Mouse (Mus musculus) T-helper 2 cell (primary cell): ENCODE measurements around the gene Ldah.

Experiments used
- in situ Hi-C: fragments of 300-600 bp; cut with MboI, MseI; formaldehyde crosslinking; loops from one replicate; pipeline ENCODE4 v1.15.1; 2025; ENCODE audit warnings: high pct_unique_total_duplicates

The Ldah gene

GRCm38 (mm10) chr12:8281225-8282017, 73.5 kb downstream of the Ldah start:
- in situ Hi-C loops, result no loop called here

- in situ Hi-C loops, result no loop called here
These were observed 80.1 kb downstream of the Ldah start for GRCm38 (mm10) chr12:8287970-8288369.

DNA sequence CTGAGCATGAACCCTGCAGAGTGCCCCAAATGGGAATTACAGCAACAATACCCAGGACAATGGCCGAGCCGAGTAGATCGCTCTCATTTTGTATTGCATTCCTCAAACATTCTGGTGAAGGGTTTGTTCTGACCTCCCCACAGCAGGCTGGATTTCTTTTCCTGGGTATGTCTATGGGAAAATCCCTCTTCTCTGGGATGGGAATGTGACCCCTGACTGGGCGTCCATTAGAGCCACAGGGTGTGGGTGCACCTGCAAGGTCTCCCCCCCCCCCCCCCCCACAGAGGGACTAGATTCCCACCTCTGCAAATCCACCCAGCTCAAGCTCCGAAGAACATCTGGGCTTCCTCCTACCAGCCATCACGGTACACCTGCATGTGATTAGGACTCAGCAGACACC, 81.2 kb downstream of the Ldah start:
- in situ Hi-C loops, result no loop called here

- in situ Hi-C loops, result no loop called here
These were observed 81.6 kb downstream of the Ldah start for GRCm38 (mm10) chr12:8289499-8289898.

GRCm38 (mm10) chr12:8291157-8291853, 83.4 kb downstream of the Ldah start:
- in situ Hi-C loops, result loop anchor here (5.0 kb wide), 1 partner anchor 84 kb away; the partner anchor contains the start of gene Ldah

- in situ Hi-C loops, result no loop called here
These were observed 87.5 kb downstream of the Ldah start for GRCm38 (mm10) chr12:8295307-8295913.

GRCm38 (mm10) chr12:8296154-8296553, 88.2 kb downstream of the Ldah start:
- in situ Hi-C loops, result no loop called here

DNA sequence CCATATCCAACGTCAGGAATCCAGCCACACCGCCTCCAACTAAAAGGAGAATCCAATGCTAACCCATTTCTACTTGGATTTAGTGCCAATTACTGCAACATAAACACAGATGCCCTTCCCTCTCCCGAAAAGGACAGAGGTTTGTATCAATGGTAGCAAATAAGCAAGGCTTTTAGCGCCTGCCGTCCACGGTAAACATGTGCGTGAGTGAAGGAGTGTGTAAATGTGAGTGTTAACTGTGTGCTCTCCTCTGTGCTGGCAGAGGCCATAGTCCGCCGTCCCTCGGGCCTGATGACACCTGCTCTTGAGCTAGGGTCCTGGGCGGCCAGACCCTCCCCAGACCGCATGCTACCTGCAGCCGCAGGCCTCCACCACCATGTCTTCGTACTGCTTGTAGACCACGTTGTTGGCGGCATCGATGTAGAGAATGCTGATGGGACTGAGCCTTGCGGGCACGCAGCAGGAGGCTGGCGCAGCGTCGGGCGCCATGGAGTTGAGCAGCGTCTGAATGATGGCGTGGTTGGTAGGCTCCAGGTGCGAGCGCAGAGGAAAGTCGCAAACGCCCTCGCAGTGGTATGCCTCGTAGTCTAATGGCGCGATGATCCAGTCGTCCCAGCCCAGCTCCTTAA, 89.8 kb downstream of the Ldah start:
- in situ Hi-C loops, result no loop called here

GRCm38 (mm10) chr12:8298361-8299142, 90.6 kb downstream of the Ldah start:
- in situ Hi-C loops, result no loop called here

GRCm38 (mm10) chr12:8299143-8300110, 91.5 kb downstream of the Ldah start:
- in situ Hi-C loops, result loop anchor here (5.0 kb wide), 1 partner anchor 242 kb away; no protein-coding TSS in a partner anchor

- in situ Hi-C loops, result loop anchor here (5.0 kb wide), 1 partner anchor 243 kb away; no protein-coding TSS in a partner anchor
These were observed 92.2 kb downstream of the Ldah start for GRCm38 (mm10) chr12:8300111-8300480.

DNA sequence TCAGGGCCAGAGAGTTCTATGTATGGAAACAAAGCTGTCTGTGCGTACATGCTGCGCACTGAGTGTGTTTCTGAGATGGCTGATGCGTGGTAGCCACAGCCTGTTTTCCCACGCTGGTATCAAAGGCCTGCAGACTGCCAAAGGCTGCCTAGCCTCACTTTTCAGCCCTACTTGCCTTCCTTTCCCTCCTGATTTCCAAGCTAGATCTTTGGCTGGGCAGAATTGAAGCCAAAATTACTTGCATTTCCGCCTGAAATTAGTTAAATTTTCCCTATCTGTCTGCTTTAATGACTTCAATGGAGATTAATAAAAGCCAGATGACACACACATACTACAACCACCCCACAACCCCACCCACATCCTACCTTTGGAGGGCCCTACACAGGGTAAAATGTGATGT, 92.6 kb downstream of the Ldah start:
- in situ Hi-C loops, result loop anchor here (5.0 kb wide), 1 partner anchor 243 kb away; no protein-coding TSS in a partner anchor

GRCm38 (mm10) chr12:8301011-8301814, 93.3 kb downstream of the Ldah start:
- in situ Hi-C loops, result loop anchor here (5.0 kb wide), 1 partner anchor 244 kb away; no protein-coding TSS in a partner anchor

DNA sequence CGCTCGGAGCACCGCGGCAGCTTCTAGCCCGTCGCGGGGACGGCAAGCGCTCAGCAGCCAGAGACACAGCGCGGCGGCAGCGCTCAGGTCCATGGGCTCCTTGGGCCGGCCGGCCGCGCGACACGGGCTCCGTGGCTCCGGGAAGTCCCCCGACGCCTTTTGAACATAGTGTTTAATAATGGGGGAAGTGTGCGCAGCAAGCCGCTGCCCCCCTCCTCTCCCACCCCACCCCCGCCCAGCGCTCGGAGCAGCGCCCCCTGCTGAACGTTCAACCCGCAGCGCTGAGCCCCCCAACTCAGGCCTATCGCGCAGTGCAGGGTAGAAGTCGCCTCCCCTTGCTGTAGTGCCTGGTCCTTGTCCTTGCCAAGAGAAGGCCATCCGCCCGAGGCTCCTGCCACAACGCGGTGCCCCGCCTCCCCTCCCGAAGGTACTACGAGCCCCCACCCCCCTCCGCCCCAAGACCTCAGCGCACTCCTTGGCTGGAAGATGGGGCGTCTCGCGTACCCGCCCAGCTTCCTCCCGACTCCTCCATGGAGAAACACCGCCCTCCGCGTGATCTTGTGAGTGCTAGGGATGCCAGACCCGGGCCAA, 94.0 kb downstream of the Ldah start, which contains the start of gene Gdf7:
Gene Gdf7 (minus strand): TSS at position 114 of the 591 bp plus-strand sequence.
- in situ Hi-C loops, result loop anchor here (5.0 kb wide), 1 partner anchor 245 kb away; no protein-coding TSS in a partner anchor

DNA sequence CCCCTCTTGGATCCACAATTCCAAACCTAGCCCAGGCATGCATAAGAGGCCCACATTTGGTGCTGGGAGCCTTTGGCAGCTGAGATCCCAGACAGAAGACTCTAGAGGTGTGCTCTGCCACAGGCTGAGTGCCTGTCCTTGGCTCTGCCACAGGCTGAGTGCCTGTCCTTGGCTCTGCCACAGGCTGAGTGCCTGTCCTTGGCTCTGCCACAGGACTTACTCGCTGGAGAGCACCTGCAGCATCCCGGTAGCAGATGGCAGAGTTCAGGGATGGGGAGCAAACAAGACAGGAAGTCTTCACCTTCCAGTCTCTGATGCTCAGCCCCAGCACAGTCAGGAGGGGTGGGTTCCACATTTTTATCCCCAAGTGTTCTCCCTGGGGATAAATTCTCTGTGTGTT, 97.4 kb downstream of the Ldah start:
- in situ Hi-C loops, result no loop called here

DNA sequence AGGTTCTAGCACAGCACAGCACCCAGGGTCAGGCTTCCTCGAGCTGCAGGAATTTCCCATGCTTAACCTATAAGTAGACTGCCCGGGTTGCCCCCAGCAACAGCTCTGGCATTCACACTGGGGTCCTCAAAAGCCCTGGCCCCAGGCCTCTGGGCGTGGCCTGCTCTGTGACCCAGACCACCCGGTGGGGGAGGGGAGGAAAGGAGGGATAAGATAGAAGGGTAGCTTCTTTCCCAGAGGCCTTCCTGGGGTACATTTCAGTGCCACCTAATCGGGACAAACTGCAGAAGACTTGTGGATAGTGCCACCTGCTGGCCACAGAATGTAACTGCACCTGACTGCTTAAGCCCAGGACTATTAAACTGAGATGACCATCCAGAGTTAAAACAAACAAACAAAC, 98.5 kb downstream of the Ldah start:
- in situ Hi-C loops, result no loop called here

DNA sequence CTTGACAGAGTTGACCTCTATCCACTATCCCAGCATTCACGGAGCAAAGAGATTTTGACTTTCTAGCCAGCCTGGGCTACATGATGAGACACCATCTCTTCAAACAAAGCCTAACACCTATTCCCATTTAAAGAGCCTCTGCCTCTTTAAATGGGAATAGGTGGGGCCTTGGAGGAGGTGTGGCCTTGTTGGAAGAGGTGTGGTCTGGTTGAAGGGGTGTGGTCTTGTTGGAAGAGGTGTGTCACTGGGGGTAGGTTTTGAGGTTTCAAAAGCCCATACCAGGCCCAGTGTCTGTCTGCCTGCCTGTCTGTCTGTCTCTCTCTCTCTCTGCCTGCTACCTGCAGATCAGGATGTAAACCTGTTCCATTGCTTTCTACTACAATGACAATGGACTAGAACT, 99.0 kb downstream of the Ldah start:
- in situ Hi-C loops, result no loop called here

DNA sequence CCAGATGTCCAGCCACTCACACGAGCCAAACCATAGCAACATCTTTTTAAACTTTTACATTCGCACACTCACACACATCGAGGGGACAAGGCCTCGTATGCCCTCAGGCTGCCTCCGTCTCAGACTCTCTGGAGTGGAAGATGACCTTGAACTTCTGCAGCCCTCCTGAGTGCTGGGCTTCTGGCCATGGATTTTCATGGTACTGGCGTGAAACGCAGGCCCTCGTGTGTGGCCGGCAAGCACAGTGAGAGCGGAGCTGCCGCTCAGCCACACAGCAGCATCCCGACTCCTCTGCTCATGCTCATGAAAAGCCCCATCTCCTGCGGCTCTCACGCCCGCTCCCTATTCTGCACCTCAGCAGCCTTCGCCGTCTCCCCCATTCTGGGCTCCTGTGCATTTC, 103.1 kb downstream of the Ldah start:
- in situ Hi-C loops, result no loop called here

- in situ Hi-C loops, result no loop called here
These were observed 104.4 kb downstream of the Ldah start for GRCm38 (mm10) chr12:8312266-8312665.
